Mouse (Mus musculus) embryonic facial prominence, embryonic 14.5 days (tissue): Measurements from ENCODE around the gene Hist1h3d. TPM values are rescaled to one million over a fixed set of nuclear protein-coding genes. Genes with fewer than 3 reads are reported as not detected.
"Not testable (repeated sequence)": the region's sequence is repeated elsewhere in the genome, so short reads cannot be mapped to it uniquely, and the experiment has no call there.

ENCODE experiments used
- ATAC-seq: fragments of 200-750 bp; cut with Nextera tagmentation; 2 replicates; pipeline ENCODE4 v1.8.0; 2017; ENCODE audit warnings: low read depth, moderate number of reproducible peaks, moderate TSS enrichment
- DNase-seq: peaks from one replicate; pipeline ENCODE4 v3.0.0-alpha.2; 2015; ENCODE audit warnings: low spot score
- H3K27ac ChIP-seq: fragments of 300-500 bp; sonication (generic); replicated peaks from 2 replicates; pipeline ENCODE4 v1.5.1; 2014; ENCODE audit warnings: low read depth, mild to moderate bottlenecking, low read length, moderate library complexity
- H3K27me3 ChIP-seq: fragments of 300-500 bp; sonication (generic); replicated peaks from 2 replicates; pipeline ENCODE4 v1.6.1; 2014; ENCODE audit warnings: low read length; ENCODE audit not compliant: control insufficient read depth, insufficient read depth
- H3K36me3 ChIP-seq: fragments of 300-500 bp; sonication (generic); 2 replicates; pipeline ENCODE4 v1.6.1; 2014; ENCODE audit warnings: low read length, mixed read lengths; ENCODE audit not compliant: control insufficient read depth, insufficient read depth
- H3K4me1 ChIP-seq: fragments of 300-500 bp; sonication (generic); 2 replicates; pipeline ENCODE4 v1.6.1; 2014; ENCODE audit warnings: antibody characterized with exemption, low read length; ENCODE audit not compliant: control insufficient read depth, insufficient read depth
- H3K4me2 ChIP-seq: fragments of 300-500 bp; sonication (generic); 2 replicates; pipeline ENCODE4 v1.6.1; 2014; ENCODE audit warnings: low read depth, mild to moderate bottlenecking, low read length, moderate library complexity, mixed read lengths
- H3K4me3 ChIP-seq: fragments of 300-500 bp; sonication (generic); 2 replicates; pipeline ENCODE4 v1.5.1; 2014; ENCODE audit warnings: low read depth, mild to moderate bottlenecking, low read length
- H3K9ac ChIP-seq: fragments of 300-500 bp; sonication (generic); 2 replicates; pipeline ENCODE4 v1.6.1; 2014; ENCODE audit warnings: low read depth, mild to moderate bottlenecking, low read length, moderate library complexity, mixed read lengths
- H3K9me3 ChIP-seq: fragments of 300-500 bp; sonication (generic); 2 replicates; pipeline ENCODE4 v1.6.1; 2016; ENCODE audit warnings: low read length; ENCODE audit not compliant: control insufficient read depth
- WGBS: fragments of 180-500 bp; shearing (Covaris S2); extraction: QIAGEN DNeasy Blood & Tissue Kit; methylation state at CpG from one replicate; pipeline ENCODE4 v1.1.7; 2014; 5-methylcytosine and 5-hydroxymethylcytosine counted together
- polyA plus RNA-seq: library from polyadenylated mRNA; unstranded; fragments of >200 nt; fragmentation: Nextera tagmentation; extraction: Ambion mirVana; gene quantifications from 2 replicates; pipeline ENCODE4 v1.2.1, GENCODE M21; 2014

Gene Hist1h3d
- polyA plus RNA-seq, 1 experiment from 2014 or later: 5.2 TPM

DNA sequence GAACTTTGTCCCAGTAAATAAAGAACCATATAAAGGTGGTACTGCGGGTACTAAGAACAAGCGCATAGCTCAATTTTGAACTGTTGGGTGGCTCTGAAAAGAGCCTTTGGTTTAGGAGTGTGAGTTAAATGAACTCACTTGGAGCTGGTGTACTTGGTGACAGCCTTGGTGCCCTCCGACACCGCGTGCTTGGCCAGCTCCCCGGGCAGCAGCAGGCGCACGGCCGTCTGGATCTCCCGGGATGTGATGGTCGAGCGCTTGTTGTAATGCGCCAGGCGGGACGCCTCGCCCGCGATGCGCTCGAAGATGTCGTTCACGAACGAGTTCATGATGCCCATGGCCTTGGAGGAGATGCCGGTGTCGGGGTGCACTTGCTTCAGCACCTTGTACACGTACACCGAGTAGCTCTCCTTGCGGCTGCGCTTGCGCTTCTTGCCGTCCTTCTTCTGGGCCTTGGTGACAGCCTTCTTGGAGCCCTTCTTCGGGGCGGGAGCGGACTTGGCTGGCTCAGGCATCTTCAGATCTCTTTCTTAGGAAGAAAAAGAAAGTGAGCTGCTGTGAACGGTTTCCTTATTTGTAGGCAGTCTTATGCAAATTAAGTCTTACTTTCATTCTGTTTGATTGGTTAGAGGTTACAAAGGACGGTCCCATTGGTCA is 10.0 kb downstream of the Hist1h3d start:
- peaks cover 27% of the 10 kb centered on the region; the same call in 1 of the 2 replicates for H3K4me1 ChIP-seq
- under 1% methylated on average over 10 of the region's 36 CpGs for WGBS
- H3K36me3 ChIP-seq, H3K9me3 ChIP-seq, H3K27me3 ChIP-seq: not testable (repeated sequence)
- H3K4me3 ChIP-seq: peak overlapping the region; percentile 45
- peak overlapping the region; percentile 77 for H3K9ac ChIP-seq
- H3K4me2 ChIP-seq: peak overlapping the region; percentile 65
- peak overlapping the region; percentile 96 for H3K27ac ChIP-seq
- DNase-seq: peak; percentile 97
- peak; percentile 89 for ATAC-seq

DNA sequence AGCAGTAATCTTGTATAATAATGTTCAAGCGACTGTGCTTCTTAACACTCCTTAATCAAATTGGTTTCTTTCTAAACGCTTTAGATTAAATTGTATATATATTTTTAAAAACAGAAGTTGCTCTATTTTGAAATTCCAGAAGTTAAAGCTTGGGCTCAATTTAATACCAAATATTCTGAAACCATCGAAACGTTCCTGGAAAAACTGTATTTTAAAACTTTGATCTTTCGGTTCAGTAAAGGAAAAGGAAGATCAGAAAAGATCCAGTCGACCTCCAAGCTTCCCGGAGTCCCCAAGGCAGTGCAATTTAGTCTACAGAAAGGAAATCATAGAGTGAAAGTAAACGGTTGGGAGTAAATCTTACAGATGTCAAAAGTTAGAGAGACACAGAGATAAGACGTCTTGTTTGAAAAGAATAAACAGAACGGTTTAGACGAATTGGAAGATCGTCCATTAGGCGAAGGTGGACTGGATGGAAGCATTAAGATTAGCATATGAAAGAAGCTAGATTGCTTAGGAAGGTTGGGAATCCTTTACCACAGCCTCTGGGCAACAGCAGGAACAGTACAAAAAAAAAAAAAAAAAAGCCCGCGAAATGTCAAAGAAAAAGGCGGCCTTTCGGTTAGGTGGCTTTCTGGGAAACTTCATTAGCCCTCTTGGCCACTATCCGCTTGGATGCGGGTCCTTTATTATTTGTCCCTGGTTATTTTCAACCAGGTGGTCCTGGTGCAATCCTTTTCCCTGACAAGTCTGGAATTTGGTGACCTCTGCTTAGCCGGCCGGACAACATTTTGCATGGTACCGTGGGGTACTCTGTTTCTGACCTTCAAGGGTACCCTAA is 10.8 kb downstream of the Hist1h3d start:
- H3K27ac ChIP-seq: peak overlapping the region; percentile 93
- peak overlapping the region; percentile 65 for H3K4me2 ChIP-seq
- peaks cover 23% of the 10 kb centered on the region; the same call in 1 of the 2 replicates for H3K4me1 ChIP-seq
- peak; percentile 24 for DNase-seq
- H3K27me3 ChIP-seq: no peaks in the 10 kb centered on the region
- H3K9me3 ChIP-seq: no peaks in the 10 kb centered on the region
- no peaks in the 10 kb centered on the region for H3K36me3 ChIP-seq
- H3K4me3 ChIP-seq: peak overlapping the region; percentile 45
- WGBS: 2% methylated on average over 21 of the region's 22 CpGs
- ATAC-seq: no peak
- peak overlapping the region; percentile 66 for H3K9ac ChIP-seq

DNA sequence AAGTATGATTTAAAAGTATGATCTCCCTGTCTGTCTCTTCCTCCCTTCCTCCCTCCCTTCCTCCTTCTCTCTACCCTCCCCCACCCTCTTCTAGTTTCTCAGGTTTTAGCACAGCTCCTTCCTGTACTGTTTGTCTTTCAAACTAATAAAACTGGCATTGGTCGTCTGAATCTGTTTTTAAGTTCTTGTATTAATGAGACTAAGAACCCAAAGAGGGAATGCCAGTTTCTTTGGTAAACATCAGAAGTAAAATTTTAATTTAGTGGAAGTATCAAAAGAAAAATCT is 11.3 kb downstream of the Hist1h3d start:
- peak overlapping the region; percentile 66 for H3K9ac ChIP-seq
- no peaks in the 10 kb centered on the region for H3K9me3 ChIP-seq
- peak overlapping the region; percentile 65 for H3K4me2 ChIP-seq
- H3K27ac ChIP-seq: peak overlapping the region; percentile 93
- 6% methylated on average over 1 of the region's 1 CpGs for WGBS
- no peaks in the 10 kb centered on the region for H3K27me3 ChIP-seq
- no peaks in the 10 kb centered on the region for H3K36me3 ChIP-seq
- H3K4me1 ChIP-seq: peaks cover 23% of the 10 kb centered on the region; the same call in 1 of the 2 replicates
- ATAC-seq: no peak
- no peak for DNase-seq
- H3K4me3 ChIP-seq: peak overlapping the region; percentile 45

- no peaks in the 10 kb centered on the region for H3K9me3 ChIP-seq
- DNase-seq: no peak
- H3K9ac ChIP-seq: no peak overlapping the region
- H3K4me3 ChIP-seq: no peak overlapping the region
- no peak for ATAC-seq
- H3K4me2 ChIP-seq: no peak overlapping the region
- 0 out of 2 replicates have a peak, but pooled peaks cover 5% of the 10 kb centered on the region for H3K4me1 ChIP-seq
- H3K27ac ChIP-seq: no peak overlapping the region
- no peaks in the 10 kb centered on the region for H3K36me3 ChIP-seq
- no peaks in the 10 kb centered on the region for H3K27me3 ChIP-seq
- WGBS: 94% methylated on average over 7 of the region's 7 CpGs
Measured at GRCm38 (mm10) chr13:23591206-23591605, 15.6 kb downstream of the Hist1h3d start.

GRCm38 (mm10) chr13:23591886-23592285 is 16.3 kb downstream of the Hist1h3d start:
- 85% methylated on average over 7 of the region's 7 CpGs for WGBS
- H3K9ac ChIP-seq, H3K4me2 ChIP-seq, H3K27ac ChIP-seq, ATAC-seq, H3K4me1 ChIP-seq, H3K36me3 ChIP-seq, H3K4me3 ChIP-seq, DNase-seq, H3K9me3 ChIP-seq, H3K27me3 ChIP-seq: not testable (repeated sequence)

- H3K27ac ChIP-seq: no peak overlapping the region
- no peak for ATAC-seq
- H3K9me3 ChIP-seq: no peaks in the 10 kb centered on the region
- DNase-seq: no peak
- no peak overlapping the region for H3K4me2 ChIP-seq
- H3K4me3 ChIP-seq: no peak overlapping the region
- no peaks in the 10 kb centered on the region for H3K36me3 ChIP-seq
- 67% methylated on average over 7 of the region's 7 CpGs for WGBS
- no peak overlapping the region for H3K9ac ChIP-seq
- no peaks in the 10 kb centered on the region for H3K4me1 ChIP-seq
- H3K27me3 ChIP-seq: no peaks in the 10 kb centered on the region
Measured at GRCm38 (mm10) chr13:23592614-23593013, 17.1 kb downstream of the Hist1h3d start.

DNA sequence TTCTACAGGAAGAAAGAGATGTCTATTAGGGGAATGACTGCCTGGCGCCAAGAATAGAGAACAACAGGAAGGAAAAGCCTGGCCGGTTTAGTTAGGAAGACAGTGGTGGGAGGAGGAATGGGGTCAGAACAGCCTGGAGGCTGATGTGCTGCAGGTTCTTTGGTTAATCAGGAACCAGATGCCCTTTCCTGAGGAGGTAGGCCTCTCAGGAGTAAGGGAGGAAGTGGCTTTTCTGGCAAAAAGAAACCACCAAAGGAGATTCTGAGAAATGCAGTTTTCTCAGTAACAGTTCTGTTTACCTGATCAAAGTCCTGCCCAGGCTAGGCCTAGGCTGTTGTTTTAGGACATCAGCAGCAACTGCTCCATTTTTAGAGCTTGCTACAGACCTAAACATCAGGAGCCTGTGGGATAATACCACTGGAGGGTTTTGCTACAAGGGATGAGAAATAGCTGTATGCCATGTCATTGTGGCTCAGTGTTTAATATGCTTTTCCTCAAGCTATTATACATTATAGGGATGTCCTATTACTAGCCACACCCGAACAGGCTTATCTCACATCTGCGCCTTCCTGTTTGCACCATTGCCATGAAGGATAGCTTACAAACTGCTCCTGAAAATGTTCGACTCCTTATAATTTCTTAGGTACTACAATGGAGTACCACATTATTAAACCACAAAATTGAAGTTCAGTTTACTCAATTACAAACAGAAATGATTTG is 17.6 kb downstream of the Hist1h3d start:
- DNase-seq: peak; percentile 27
- H3K27me3 ChIP-seq: no peaks in the 10 kb centered on the region
- no peak overlapping the region for H3K4me2 ChIP-seq
- 67% methylated on average over 5 of the region's 5 CpGs for WGBS
- H3K9me3 ChIP-seq: no peaks in the 10 kb centered on the region
- H3K9ac ChIP-seq: no peak overlapping the region
- ATAC-seq: no peak
- H3K4me3 ChIP-seq: no peak overlapping the region
- no peaks in the 10 kb centered on the region for H3K4me1 ChIP-seq
- no peaks in the 10 kb centered on the region for H3K36me3 ChIP-seq
- peak overlapping the region; percentile 33; the same call in 1 of the 2 replicates for H3K27ac ChIP-seq

DNA sequence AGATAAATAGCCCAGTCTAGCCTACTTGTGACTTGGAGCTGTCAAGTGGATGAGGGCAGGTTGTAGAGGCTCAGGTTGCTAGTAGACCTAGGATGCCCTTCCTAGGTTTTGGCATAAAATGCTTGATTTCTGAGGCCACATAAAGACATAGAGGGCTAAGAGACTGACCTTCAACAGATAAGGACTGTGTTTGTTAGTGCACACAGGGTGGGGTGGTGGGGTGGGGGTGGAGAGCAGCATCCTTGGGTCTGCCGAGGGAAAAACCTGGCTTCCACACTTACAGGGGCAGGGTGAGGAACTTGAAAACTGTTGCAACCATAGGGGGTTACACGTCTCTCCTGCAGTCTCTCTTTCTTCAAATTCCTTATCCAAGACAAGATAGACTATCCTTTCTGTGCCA is 19.6 kb downstream of the Hist1h3d start:
- H3K4me3 ChIP-seq: no peak overlapping the region
- WGBS: 79% methylated on average over 2 of the region's 2 CpGs
- H3K9ac ChIP-seq: no peak overlapping the region
- no peak for ATAC-seq
- H3K36me3 ChIP-seq: no peaks in the 10 kb centered on the region
- H3K27ac ChIP-seq: no peak overlapping the region
- no peak overlapping the region for H3K4me2 ChIP-seq
- no peaks in the 10 kb centered on the region for H3K9me3 ChIP-seq
- no peaks in the 10 kb centered on the region for H3K4me1 ChIP-seq
- DNase-seq: no peak
- no peaks in the 10 kb centered on the region for H3K27me3 ChIP-seq
